Comparison of ENCODE assay signal across 8 mouse cellular contexts in the genomic region with DNA sequence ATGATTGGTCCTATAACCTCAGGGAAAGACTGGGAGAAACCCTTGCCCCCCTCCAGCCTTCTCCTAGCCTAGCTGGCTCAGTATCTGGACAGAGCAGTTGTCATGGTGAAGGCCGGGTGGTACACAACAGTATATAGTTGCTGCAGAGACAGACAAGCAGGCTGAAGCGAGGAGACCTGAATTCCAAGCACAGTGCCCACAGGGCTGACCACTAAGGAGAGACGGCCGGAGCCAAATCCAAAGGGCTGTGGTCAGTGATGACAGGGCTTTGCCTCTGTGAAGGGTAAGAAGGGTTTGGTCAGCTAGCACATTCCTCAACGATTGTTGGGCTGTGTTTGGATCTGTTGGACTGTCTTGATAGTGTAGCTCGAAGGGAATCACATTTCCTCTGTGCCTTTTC. TPM values are rescaled to one million over a fixed set of nuclear protein-coding genes. Genes with fewer than 3 reads are reported as not detected.
DNase-seq lines count a peak whose midpoint lies in the region; ATAC-seq lines count a peak whose summit lies in the region.

No protein-coding gene starts in this region.

- H3K9me3 ChIP-seq in heart, embryonic 11.5 days (replicated peaks; ENCODE audit: control insufficient read depth, low read length) = no peaks in the 10 kb centered on the region
- no peaks in the 10 kb centered on the region for H3K9me3 ChIP-seq in embryonic facial prominence, embryonic 10.5 days

- H3K27me3 ChIP-seq in heart, embryonic 11.5 days (ENCODE audit: control insufficient read depth, insufficient read depth, low read length) = no peaks in the 10 kb centered on the region
- H3K27me3 ChIP-seq in embryonic facial prominence, embryonic 10.5 days (replicated peaks; ENCODE audit: low read depth, poor library complexity, severe bottlenecking) = no peaks in the 10 kb centered on the region

- 0 out of 2 replicates have a peak overlapping the region, but pooled peaks have one; percentile 11 for H3K4me3 ChIP-seq in heart, embryonic 11.5 days (ENCODE audit: low read depth, low read length)
- H3K4me3 ChIP-seq in embryonic facial prominence, embryonic 10.5 days = peak overlapping the region; percentile 50

- no peaks in the 10 kb centered on the region for H3K36me3 ChIP-seq in heart, embryonic 11.5 days (ENCODE audit: control insufficient read depth, insufficient read depth, low read length)
- H3K36me3 ChIP-seq in embryonic facial prominence, embryonic 10.5 days (replicated peaks) = 0 out of 2 replicates have a peak, but pooled peaks cover 5% of the 10 kb centered on the region

- DNase-seq in heart, postnatal 4 days = no peak
- peak; percentile 97 for DNase-seq in 3T3-L1 (ENCODE audit: low read depth, low spot score)
- DNase-seq in embryonic facial prominence, embryonic 10.5 days (ENCODE audit: low spot score) = no peak
- DNase-seq in liver = peak; percentile 27
- no peak for DNase-seq in embryo, embryonic 10 days (ENCODE audit: low spot score)
- no peak for DNase-seq in urinary bladder, adult 18-20 months (ENCODE audit: low spot score in 2 of 2)
- no peak for DNase-seq in cerebellum, adult 9-10 months

- peak overlapping the region; percentile 56 for H3K4me2 ChIP-seq in heart, embryonic 11.5 days

- H3K27ac ChIP-seq in heart, embryonic 11.5 days (ENCODE audit: low read depth, low read length) = peak overlapping the region; percentile 89
- peak overlapping the region; percentile 91 for H3K27ac ChIP-seq in embryonic facial prominence, embryonic 10.5 days (replicated peaks)

- peak overlapping the region; percentile 62; the same call in 1 of the 2 replicates for H3K9ac ChIP-seq in heart, embryonic 11.5 days (ENCODE audit: low read depth, low read length)

- ATAC-seq in heart, embryonic 11.5 days (replicated peaks; ENCODE audit: insufficient number of reproducible peaks, low FRiP score, low TSS enrichment) = no peak

- H3K4me1 ChIP-seq in heart, embryonic 11.5 days (ENCODE audit: control insufficient read depth, insufficient read depth, low read length) = peaks cover 50% of the 10 kb centered on the region
- peaks cover 68% of the 10 kb centered on the region for H3K4me1 ChIP-seq in embryonic facial prominence, embryonic 10.5 days

- 58% methylated on average over 6 of the region's 6 CpGs for WGBS in heart, embryonic 11.5 days (ENCODE audit: insufficient replicate concordance)
- 64% methylated on average over 6 of the region's 6 CpGs for WGBS in embryonic facial prominence, embryonic 10.5 days

RNA-seq across cellular contexts. Expression of gene Trappc3, which starts 0.9 kb away (rescaled TPM):
- 11.0 and 28.0 TPM in 2 replicates for polyA plus RNA-seq in heart, embryonic 11.5 days (2014; fragmentation: Nextera tagmentation; extraction: Ambion mirVana)
- total RNA-seq in heart, postnatal 4 days (2021) = 10 to 100 TPM; 50.7 to 54.3 TPM
- 91.8 and 92.3 TPM in 2 replicates for polyA plus RNA-seq in embryonic facial prominence, embryonic 10.5 days (2016; fragmentation: Nextera tagmentation; extraction: Ambion mirVana)

RNA-seq across cellular contexts. Expression of gene Map7d1, which starts 5.1 kb away (rescaled TPM):
- 37.0 and 44.6 TPM in 2 replicates for polyA plus RNA-seq in heart, embryonic 11.5 days (2014; fragmentation: Nextera tagmentation; extraction: Ambion mirVana)
- total RNA-seq in heart, postnatal 4 days (2021) = 100 to 1,000 TPM; 182 to 197 TPM
- polyA plus RNA-seq in embryonic facial prominence, embryonic 10.5 days (2016; fragmentation: Nextera tagmentation; extraction: Ambion mirVana) = 60.9 and 62.9 TPM in 2 replicates

RNA-seq across cellular contexts. Expression of gene Col8a2, which starts 25.3 kb away (rescaled TPM):
- polyA plus RNA-seq in heart, embryonic 11.5 days (2014; fragmentation: Nextera tagmentation; extraction: Ambion mirVana) = 2.0 and 3.0 TPM in 2 replicates
- total RNA-seq in heart, postnatal 4 days (2021) = 1 to 10 TPM; 2.3 to 3.1 TPM
- polyA plus RNA-seq in embryonic facial prominence, embryonic 10.5 days (2016; fragmentation: Nextera tagmentation; extraction: Ambion mirVana) = 7.3 and 11.2 TPM in 2 replicates

RNA-seq across cellular contexts. Expression of gene Thrap3, which starts 58.7 kb away (rescaled TPM):
- polyA plus RNA-seq in heart, embryonic 11.5 days (2014; fragmentation: Nextera tagmentation; extraction: Ambion mirVana) = 131 and 155 TPM in 2 replicates
- total RNA-seq in heart, postnatal 4 days (2021) = 100 to 1,000 TPM; 226 TPM
- polyA plus RNA-seq in embryonic facial prominence, embryonic 10.5 days (2016; fragmentation: Nextera tagmentation; extraction: Ambion mirVana) = 262 and 263 TPM in 2 replicates

Comparison
In these comparisons a context has a peak if more than half of its experiments do, and no peak if none do; other contexts are left out.
1. DNase-seq: peak in 3T3-L1 (single experiment) and liver (single experiment); none in heart, postnatal 4 days (single experiment), embryonic facial prominence, embryonic 10.5 days (single experiment), embryo, embryonic 10 days (single experiment), urinary bladder, adult 18-20 months (0 of 2) and cerebellum, adult 9-10 months (single experiment).